Mouse (Mus musculus) retina, adult 2 months (tissue): ENCODE measurements around the gene Dusp13.

ENCODE experiments used
- DNase-seq: peaks from one replicate; pipeline ENCODE4 v3.0.0-alpha.2; 2012; ENCODE audit warnings: low read depth, low spot score

Dusp13 gene

GRCm38 (mm10) chr14:21750881-21751542 is at the start of gene Dusp13:
Gene Dusp13, minus strand, starts transcription at chr14:21751181.
- DNase-seq = no peak

DNA sequence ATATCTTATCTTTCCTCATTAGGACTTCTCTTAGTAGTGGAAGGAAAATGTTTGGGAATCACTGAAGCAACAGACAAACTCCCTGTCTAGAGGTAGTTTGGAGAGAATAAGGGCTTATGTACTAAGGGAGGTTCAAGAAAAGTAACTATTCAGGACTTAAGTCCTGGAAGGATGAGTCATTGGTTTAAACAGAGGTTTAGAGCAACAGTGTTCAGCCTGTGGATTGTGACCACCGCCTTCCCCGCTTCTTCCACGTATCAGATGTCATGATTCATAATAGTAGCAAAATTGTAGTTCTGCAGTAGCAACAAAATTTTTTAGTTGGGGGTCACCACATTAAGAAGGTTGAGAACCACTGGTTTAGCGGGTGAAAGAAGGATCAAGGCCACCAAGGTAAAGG is 49.7 kb upstream of the Dusp13 start:
- no peak for DNase-seq

DNA sequence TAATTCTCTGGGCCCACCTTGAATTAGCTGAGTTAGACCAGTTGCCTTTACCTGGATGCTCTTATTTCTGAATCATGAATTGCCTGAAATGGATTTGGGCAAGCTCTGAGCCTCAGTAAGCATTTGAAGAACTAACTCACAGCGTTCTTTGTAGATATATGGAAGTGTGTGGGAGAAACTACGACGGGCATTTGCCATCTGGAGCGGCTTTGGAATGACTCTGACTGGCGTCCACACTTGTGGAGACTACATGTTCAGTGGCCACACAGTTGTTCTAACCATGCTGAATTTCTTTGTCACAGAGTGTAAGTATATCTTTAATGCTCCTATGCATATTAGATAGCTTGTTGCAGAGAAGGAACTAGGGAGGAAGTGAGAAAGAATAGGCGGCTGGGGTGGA is 41.3 kb upstream of the Dusp13 start:
- DNase-seq = no peak

GRCm38 (mm10) chr14:21791722-21792121 is 40.7 kb upstream of the Dusp13 start:
- DNase-seq = no peak

DNA sequence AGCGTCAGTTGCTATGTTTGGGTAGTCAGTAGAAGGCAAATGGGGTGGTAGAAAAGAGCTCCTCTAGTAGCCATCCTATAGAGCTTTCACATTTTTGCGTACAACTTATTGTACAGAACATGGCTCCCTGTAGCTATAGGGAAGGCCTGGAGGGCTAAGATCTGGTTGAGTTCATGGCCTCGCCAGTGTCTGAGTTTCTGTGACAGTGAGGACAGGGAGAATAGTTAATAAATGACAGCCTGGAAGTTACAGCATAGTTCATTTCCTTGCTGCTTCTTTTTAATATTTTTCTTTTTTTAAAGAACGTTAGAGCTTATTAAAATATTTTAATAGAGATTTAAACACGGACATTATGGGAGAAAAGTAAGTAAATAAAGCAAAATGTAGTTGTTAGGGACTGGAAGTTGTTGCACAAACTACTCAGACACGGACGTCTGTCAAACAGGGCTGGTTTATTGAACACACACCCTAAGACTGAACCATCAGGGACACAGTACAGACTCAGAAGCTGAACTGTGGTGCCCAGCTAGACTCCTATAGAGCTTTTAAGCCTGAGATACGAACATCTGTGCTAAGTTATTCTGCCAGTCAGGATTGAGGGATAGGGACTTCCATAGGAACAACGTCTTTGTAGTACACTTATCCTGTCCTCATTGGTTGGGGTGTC is 39.7 kb upstream of the Dusp13 start:
- no peak for DNase-seq

DNA sequence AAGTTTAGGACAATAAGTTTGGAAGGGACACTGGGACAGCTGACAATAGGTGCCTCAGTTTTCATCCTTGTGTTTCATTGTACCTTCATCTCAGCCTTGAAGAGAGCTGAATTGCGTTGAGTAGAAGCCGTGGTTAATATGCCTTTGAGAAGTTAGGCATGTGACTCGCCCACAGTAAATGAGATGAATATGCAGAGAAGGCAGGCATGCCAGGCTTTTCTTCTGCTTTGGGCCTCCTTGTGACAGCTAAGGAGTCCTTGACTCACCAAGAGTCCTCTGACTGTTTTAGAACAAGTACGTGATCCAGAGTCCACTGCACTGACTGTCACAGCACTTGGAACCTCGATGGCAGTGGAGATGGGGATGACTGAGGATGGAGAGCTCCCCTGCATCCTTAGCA is 37.1 kb upstream of the Dusp13 start:
- DNase-seq = no peak

GRCm38 (mm10) chr14:21787374-21787773 is 36.4 kb upstream of the Dusp13 start:
- DNase-seq = no peak

DNA sequence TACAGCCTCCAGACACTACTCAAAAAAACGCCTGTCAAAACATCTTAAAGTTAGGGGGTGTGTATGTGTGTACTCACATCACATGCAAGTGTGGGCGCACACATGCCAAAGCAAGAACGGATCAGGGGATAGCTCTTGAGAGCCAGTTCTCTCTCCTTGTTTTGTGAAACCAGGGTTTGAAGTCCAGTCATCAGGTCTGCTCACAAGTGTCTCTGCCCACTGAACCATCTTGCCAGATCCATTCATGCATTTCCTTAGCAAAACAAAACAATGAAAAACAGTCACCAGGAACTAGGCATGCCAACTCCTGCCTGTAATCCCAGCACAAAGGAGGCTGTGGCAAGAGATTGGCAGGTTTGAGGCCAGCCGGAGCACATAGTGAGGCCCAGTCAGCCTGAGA is 35.5 kb upstream of the Dusp13 start:
- DNase-seq = no peak

DNA sequence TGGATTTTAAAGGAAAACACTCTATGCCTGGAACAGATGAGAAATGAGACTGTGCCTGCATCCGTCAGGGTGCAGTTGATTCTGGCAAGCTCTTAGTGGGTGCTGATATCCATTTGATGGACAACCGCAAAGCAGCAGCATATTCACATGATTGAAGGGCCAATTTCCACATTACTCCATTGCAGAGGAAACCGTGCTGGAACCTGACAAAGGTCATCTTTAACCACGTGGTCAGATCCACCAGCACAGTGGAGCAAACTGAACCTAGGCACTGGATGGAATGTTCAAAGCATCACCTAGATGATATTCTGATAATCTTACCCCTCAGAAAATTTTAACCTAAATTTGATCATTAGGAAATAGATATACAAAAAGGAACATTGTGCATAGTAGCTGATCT is 25.2 kb upstream of the Dusp13 start:
- DNase-seq = no peak

DNA sequence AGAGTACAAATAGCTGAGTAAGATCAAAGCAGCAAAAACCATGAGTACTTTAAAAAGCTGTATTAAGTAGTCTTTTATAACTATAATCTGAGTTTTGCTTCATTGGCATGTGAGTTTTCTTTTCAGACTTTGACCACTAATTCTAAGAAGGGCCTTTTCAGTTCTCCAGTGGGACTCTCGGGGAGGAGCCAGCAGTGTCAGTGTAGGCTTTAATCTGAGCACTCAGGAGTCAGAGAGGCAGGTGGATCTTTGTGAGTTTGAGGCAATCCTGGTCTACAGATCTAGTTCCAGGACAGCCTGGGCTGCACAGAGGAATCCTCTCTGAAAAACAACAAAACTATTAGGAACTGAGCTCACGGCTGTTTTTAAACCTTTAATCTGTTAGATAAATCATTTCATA is 23.0 kb upstream of the Dusp13 start:
- DNase-seq = no peak

DNA sequence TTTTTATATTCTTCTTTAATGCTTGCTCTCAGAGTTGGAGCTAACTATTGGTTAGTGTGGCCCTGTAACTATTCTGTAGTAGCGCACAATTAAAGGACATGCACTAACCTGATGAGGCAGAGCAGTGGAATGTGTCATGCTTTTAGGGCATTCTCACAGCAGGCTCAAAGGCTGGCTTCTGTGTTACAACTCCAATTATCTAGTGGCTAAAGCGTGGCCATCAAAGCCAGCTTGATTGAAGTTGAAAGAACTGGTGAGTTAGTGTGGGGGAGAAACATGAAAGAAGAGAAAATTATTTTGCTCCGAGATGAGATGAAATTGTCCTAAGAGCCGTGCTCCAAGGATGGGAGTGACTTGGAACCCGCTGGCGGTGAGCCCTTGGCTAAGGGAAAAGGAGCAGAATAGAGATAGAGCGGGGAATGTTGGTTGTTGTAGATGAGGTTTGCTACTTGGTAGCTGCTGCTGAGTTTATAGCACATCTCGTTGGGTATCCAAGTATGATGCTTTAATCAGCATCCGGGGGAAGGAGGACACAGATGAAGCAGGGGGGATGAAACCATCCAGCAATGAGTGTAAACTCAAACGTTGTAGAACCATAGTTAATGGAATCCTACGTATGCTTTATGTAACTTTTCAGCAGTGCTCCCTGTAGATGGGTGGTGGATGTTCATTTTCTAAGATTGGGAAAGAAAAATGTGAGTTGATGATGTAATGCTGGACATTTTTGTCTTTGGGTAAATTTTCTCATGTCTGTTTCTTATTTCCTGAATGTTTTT is 21.7 kb upstream of the Dusp13 start:
- DNase-seq = no peak

DNA sequence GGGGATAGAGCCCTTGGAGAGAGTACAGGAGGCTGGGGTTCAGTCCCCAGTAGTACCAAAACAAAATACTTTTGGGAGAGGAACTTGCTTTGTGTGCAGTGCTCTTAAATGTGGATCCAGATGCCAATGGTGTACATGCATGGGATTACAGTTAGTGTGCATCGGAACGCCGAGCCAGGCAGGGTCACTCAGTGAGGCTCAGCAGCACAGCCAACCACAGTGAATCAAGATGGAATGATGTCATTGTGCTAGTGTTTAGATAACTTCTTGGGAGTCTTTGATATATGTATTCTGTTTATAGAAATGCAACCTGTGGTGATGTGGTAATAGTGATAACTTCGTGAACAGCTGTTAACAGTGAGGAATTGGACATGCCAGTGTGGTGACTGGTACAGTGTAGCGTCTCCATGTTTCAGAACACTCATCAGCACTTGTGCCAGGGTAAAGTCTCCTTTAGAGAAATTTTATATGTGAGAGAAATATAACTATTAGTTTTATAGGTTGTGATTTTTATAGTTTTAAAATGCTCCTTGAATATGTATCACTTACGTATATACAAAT is 15.5 kb upstream of the Dusp13 start:
- no peak for DNase-seq

- DNase-seq = no peak
Measured at GRCm38 (mm10) chr14:21765754-21766397, 14.9 kb upstream of the Dusp13 start.

- no peak for DNase-seq
Measured at GRCm38 (mm10) chr14:21764646-21765045, 13.7 kb upstream of the Dusp13 start.

DNA sequence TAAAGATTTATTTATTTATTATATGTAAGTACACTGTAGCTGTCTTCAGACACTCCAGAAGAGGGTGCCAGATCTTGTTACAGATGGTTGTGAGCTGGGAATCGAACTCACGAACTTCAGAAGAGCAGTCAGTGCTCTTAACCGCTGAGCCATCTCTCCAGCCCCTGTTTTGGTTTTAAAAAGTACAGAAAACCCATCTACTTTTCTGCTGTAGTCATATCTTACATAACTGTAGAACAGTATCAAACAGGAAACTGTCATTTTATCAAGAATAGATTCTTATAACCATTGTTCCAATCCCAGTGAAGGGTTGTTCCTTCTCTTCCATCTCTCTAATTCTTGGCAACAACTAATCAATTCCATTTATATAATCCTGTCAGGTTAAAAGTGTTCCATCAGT is 12.8 kb upstream of the Dusp13 start:
- DNase-seq = no peak

- DNase-seq = no peak
Measured at GRCm38 (mm10) chr14:21761560-21761959, 10.6 kb upstream of the Dusp13 start.

DNA sequence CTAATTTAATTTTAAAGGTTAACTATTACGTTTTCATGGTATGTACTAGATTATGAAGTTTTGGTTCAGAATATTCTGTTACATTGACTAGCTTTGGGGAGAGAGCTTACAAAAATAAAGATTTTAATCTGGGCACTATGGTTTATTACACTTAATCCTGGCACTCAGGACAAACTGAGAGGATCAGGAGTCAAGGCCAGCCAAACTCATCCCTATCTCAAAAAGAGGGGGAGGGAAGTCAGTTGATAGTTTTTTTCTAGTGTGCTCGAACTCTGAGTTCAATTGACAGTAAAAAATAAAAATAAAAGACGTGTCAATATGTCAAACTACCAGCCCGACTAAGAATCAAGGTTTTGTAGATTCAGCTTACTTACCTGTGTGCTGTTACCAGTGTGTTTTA is 2.4 kb upstream of the Dusp13 start:
- no peak for DNase-seq

GRCm38 (mm10) chr14:21752411-21752810 is 1.4 kb upstream of the Dusp13 start:
- DNase-seq = no peak

- peak; percentile 80 for DNase-seq
Measured at GRCm38 (mm10) chr14:21750008-21750880, 737 bp downstream of the Dusp13 start, which contains the start of gene Samd8. Gene Samd8, plus strand, starts transcription at chr14:21750531.

GRCm38 (mm10) chr14:21748142-21748870 is 2.7 kb downstream of the Dusp13 start:
- no peak for DNase-seq
